20 mouse cellular contexts compared by ENCODE assay signal in genomic region chr14:64531221-64531949, GRCm38 (mm10).
DNase-seq lines count a peak whose midpoint lies in the region; ATAC-seq and TF ChIP-seq lines count a peak whose summit lies in the region.
"Had no signal": no experiment of that assay in that cellular context is flagged by ENCODE, and none has a peak within 500 bp of the region (broad histone marks: within the 10 kb centered on the region; RNA-seq: fewer than 3 reads in every experiment).

No protein-coding gene starts in this region.

- no peaks in the 10 kb centered on the region for H3K9me3 ChIP-seq in midbrain, embryonic 16.5 days (replicated peaks; ENCODE audit: control insufficient read depth, low read length, poor library complexity, severe bottlenecking)
- no peaks in the 10 kb centered on the region for H3K9me3 ChIP-seq in hindbrain, embryonic 16.5 days (ENCODE audit: control insufficient read depth, low read length)
- H3K9me3 ChIP-seq: heart, embryonic 12.5 days; limb, embryonic 10.5 days; liver, embryonic 15.5 days; midbrain, embryonic 12.5 days had no signal

- no peaks in the 10 kb centered on the region for H3K27me3 ChIP-seq in midbrain, embryonic 16.5 days (ENCODE audit: control insufficient read depth, insufficient read depth, low read depth, low read length)
- H3K27me3 ChIP-seq in hindbrain, embryonic 16.5 days (replicated peaks; ENCODE audit: control insufficient read depth, insufficient read depth, low read length): no peaks in the 10 kb centered on the region
- H3K27me3 ChIP-seq: heart, embryonic 12.5 days; liver, embryonic 15.5 days; midbrain, embryonic 12.5 days had no signal

- DNase-seq in layer of hippocampus, adult 2 months (ENCODE audit: low spot score in 2 of 2): no peak
- no peak for DNase-seq in layer of hippocampus, adult 18-20 months (ENCODE audit: low spot score in 2 of 2)
- peak; percentile 77 for DNase-seq in brain, adult 2 months (ENCODE audit: low read depth, low spot score)
- peak; percentile 43 to 62 for DNase-seq in left cerebral cortex, postnatal 36 days (ENCODE audit: low spot score in 2 of 2)
- no peak for DNase-seq in lung, postnatal 14 days
- DNase-seq: adrenal gland, postnatal 25 days; cerebellum, adult 11 months; gastrocnemius, postnatal 10 days; heart, postnatal 14 days; kidney, adult 18-20 months; kidney, postnatal 4 days; liver; thymus, postnatal 14 days had no signal

- no peak overlapping the region for H3K9ac ChIP-seq in midbrain, embryonic 16.5 days (ENCODE audit: low read depth, low read length)
- no peak overlapping the region for H3K9ac ChIP-seq in hindbrain, embryonic 16.5 days (ENCODE audit: low read depth, low read length)
- H3K9ac ChIP-seq: heart, embryonic 12.5 days; liver, embryonic 15.5 days; midbrain, embryonic 12.5 days had no signal

- H3K36me3 ChIP-seq in midbrain, embryonic 16.5 days (ENCODE audit: control insufficient read depth, insufficient read depth, low read length): no peaks in the 10 kb centered on the region
- no peaks in the 10 kb centered on the region for H3K36me3 ChIP-seq in hindbrain, embryonic 16.5 days (ENCODE audit: control insufficient read depth, insufficient read depth, low read length)
- H3K36me3 ChIP-seq: heart, embryonic 12.5 days; limb, embryonic 10.5 days; liver, embryonic 15.5 days; midbrain, embryonic 12.5 days had no signal

- H3K4me3 ChIP-seq in layer of hippocampus, adult 2 months: no peak overlapping the region
- H3K4me3 ChIP-seq in midbrain, embryonic 16.5 days (ENCODE audit: low read depth, low read length): no peak overlapping the region
- no peak overlapping the region for H3K4me3 ChIP-seq in hindbrain, embryonic 16.5 days (ENCODE audit: low read length)
- H3K4me3 ChIP-seq: heart, embryonic 12.5 days; limb, embryonic 10.5 days; liver, embryonic 15.5 days; midbrain, embryonic 12.5 days had no signal

- H3K4me1 ChIP-seq in midbrain, embryonic 16.5 days (ENCODE audit: control insufficient read depth, insufficient read depth, low read length): peaks cover 27% of the 10 kb centered on the region
- H3K4me1 ChIP-seq in hindbrain, embryonic 16.5 days (ENCODE audit: control insufficient read depth, insufficient read depth, low read depth, low read length): peaks cover 15% of the 10 kb centered on the region
- H3K4me1 ChIP-seq: heart, embryonic 12.5 days; limb, embryonic 10.5 days; liver, embryonic 15.5 days had no signal

- peak overlapping the region; percentile 93 for H3K27ac ChIP-seq in layer of hippocampus, adult 2 months
- peak overlapping the region; percentile 94 for H3K27ac ChIP-seq in midbrain, embryonic 16.5 days (ENCODE audit: low read length)
- no peak overlapping the region for H3K27ac ChIP-seq in hindbrain, embryonic 16.5 days (ENCODE audit: low read depth, low read length)
- H3K27ac ChIP-seq: limb, embryonic 10.5 days; liver, embryonic 15.5 days; macrophage; midbrain, embryonic 12.5 days had no signal

- no peak for TF ChIP-seq CTCF in layer of hippocampus, adult 2 months (conservative IDR thresholded peaks at IDR 0.05)

- WGBS in midbrain, embryonic 16.5 days: 23% methylated on average over 7 of the region's 7 CpGs
- WGBS in hindbrain, embryonic 16.5 days: 55% methylated on average over 7 of the region's 7 CpGs

- no peak overlapping the region for H3K4me2 ChIP-seq in midbrain, embryonic 16.5 days (ENCODE audit: low read length)
- no peak overlapping the region for H3K4me2 ChIP-seq in hindbrain, embryonic 16.5 days (ENCODE audit: low read length)
- H3K4me2 ChIP-seq: heart, embryonic 12.5 days; liver, embryonic 15.5 days; midbrain, embryonic 12.5 days had no signal

- no peak for ATAC-seq in midbrain, embryonic 16.5 days
- ATAC-seq in hindbrain, embryonic 16.5 days: no peak

- intact Hi-C loops in left cerebral cortex, postnatal 36 days (cut with DNase I): no loop called here

Comparison
In these comparisons a context has a peak if more than half of its experiments do, and no peak if none do; other contexts are left out.
1. DNase-seq: peak in brain, adult 2 months (single experiment) and left cerebral cortex, postnatal 36 days (2 of 2); none in layer of hippocampus, adult 2 months (0 of 2), layer of hippocampus, adult 18-20 months (0 of 2) and lung, postnatal 14 days (single experiment).